Comparison of ENCODE assay signal across 18 mouse cellular contexts in genomic region chr9:21135329-21135890, GRCm38 (mm10). TPM values are rescaled to one million over a fixed set of nuclear protein-coding genes. Genes with fewer than 3 reads are reported as not detected.
DNase-seq lines count a peak whose midpoint lies in the region; ATAC-seq and TF ChIP-seq lines count a peak whose summit lies in the region.
"Had no signal": no experiment of that assay in that cellular context is flagged by ENCODE, and none has a peak within 500 bp of the region (broad histone marks: within the 10 kb centered on the region; RNA-seq: fewer than 3 reads in every experiment).

No protein-coding gene starts in this region.

- no peak overlapping the region for H3K4me3 ChIP-seq in embryonic facial prominence, embryonic 15.5 days (replicated peaks)
- no peak overlapping the region for H3K4me3 ChIP-seq in embryonic facial prominence, embryonic 10.5 days
- H3K4me3 ChIP-seq in layer of hippocampus, adult 2 months: no peak overlapping the region
- H3K4me3 ChIP-seq in myocyte: no peak overlapping the region
- H3K4me3 ChIP-seq: embryonic facial prominence, embryonic 13.5 days; forebrain, embryonic 12.5 days; hindbrain, embryonic 10.5 days; limb, embryonic 10.5 days had no signal

- no peak for TF ChIP-seq CTCF in layer of hippocampus, adult 2 months (conservative IDR thresholded peaks at IDR 0.05)

- peaks cover 2% of the 10 kb centered on the region for H3K4me1 ChIP-seq in embryonic facial prominence, embryonic 15.5 days
- peaks cover 8% of the 10 kb centered on the region for H3K4me1 ChIP-seq in embryonic facial prominence, embryonic 10.5 days

- H3K27me3 ChIP-seq in embryonic facial prominence, embryonic 15.5 days: no peaks in the 10 kb centered on the region
- H3K27me3 ChIP-seq in embryonic facial prominence, embryonic 10.5 days (replicated peaks; ENCODE audit: low read depth, poor library complexity, severe bottlenecking): no peaks in the 10 kb centered on the region
- H3K27me3 ChIP-seq in myocyte (ENCODE audit: control insufficient read depth, insufficient read depth, insufficient read length): no peaks in the 10 kb centered on the region
- H3K27me3 ChIP-seq: embryonic facial prominence, embryonic 13.5 days; forebrain, embryonic 12.5 days had no signal

- WGBS in embryonic facial prominence, embryonic 15.5 days: 76% methylated on average over 4 of the region's 4 CpGs
- WGBS in embryonic facial prominence, embryonic 10.5 days: 79% methylated on average over 4 of the region's 4 CpGs

- DNase-seq in embryonic facial prominence, embryonic 10.5 days (ENCODE audit: low spot score): no peak
- no peak for DNase-seq in layer of hippocampus, adult 2 months (ENCODE audit: low spot score in 2 of 2)
- no peak for DNase-seq in layer of hippocampus, adult 9-10 months (ENCODE audit: low spot score)
- DNase-seq in CD4-positive helper T cell, adult 2 months (ENCODE audit: low read depth, low spot score): peak; percentile 55
- no peak for DNase-seq in urinary bladder, adult 18-20 months (ENCODE audit: low spot score in 2 of 2)
- no peak for DNase-seq in thymus, postnatal 4 days
- DNase-seq: cerebellum, adult 11 months; cerebellum, postnatal 36 days; kidney, postnatal 4 days; thymus, adult 18-20 months had no signal

- no peak for TF ChIP-seq POLR2A in myocyte (IDR thresholded peaks at IDR 0.05; ENCODE audit: insufficient read length, low read depth)

- H3K27ac ChIP-seq in embryonic facial prominence, embryonic 15.5 days (replicated peaks): 0 out of 2 replicates have a peak overlapping the region, but pooled peaks have one; percentile 17
- no peak overlapping the region for H3K27ac ChIP-seq in embryonic facial prominence, embryonic 10.5 days (replicated peaks)
- H3K27ac ChIP-seq in layer of hippocampus, adult 2 months: peak overlapping the region; percentile 61; the same call in 1 of the 2 replicates
- H3K27ac ChIP-seq: embryonic facial prominence, embryonic 13.5 days; forebrain, embryonic 12.5 days; hindbrain, embryonic 10.5 days; limb, embryonic 10.5 days had no signal

- H3K9me3 ChIP-seq in embryonic facial prominence, embryonic 15.5 days (replicated peaks): no peaks in the 10 kb centered on the region
- H3K9me3 ChIP-seq in embryonic facial prominence, embryonic 10.5 days: no peaks in the 10 kb centered on the region
- H3K9me3 ChIP-seq: embryonic facial prominence, embryonic 13.5 days; forebrain, embryonic 12.5 days; G1E; hindbrain, embryonic 10.5 days; limb, embryonic 10.5 days had no signal

- no peak overlapping the region for H3ac ChIP-seq in myocyte (ENCODE audit: control insufficient read depth, insufficient read length)

- H3K36me3 ChIP-seq in embryonic facial prominence, embryonic 15.5 days: peaks cover 30% of the 10 kb centered on the region
- H3K36me3 ChIP-seq in embryonic facial prominence, embryonic 10.5 days (replicated peaks): peaks cover 42% of the 10 kb centered on the region
- peaks cover 4% of the 10 kb centered on the region for H3K36me3 ChIP-seq in myocyte (ENCODE audit: control insufficient read depth, insufficient read depth)

- no peak overlapping the region for H3K9ac ChIP-seq in embryonic facial prominence, embryonic 15.5 days
- H3K9ac ChIP-seq: embryonic facial prominence, embryonic 13.5 days; forebrain, embryonic 12.5 days had no signal

- ATAC-seq in embryonic facial prominence, embryonic 15.5 days (ENCODE audit: insufficient number of reproducible peaks, low FRiP score, low TSS enrichment, low read depth): no peak

- no peak overlapping the region for H3K4me2 ChIP-seq in embryonic facial prominence, embryonic 15.5 days (replicated peaks)
- peak overlapping the region; percentile 71 for H3K4me2 ChIP-seq in myocyte (ENCODE audit: low read depth)
- H3K4me2 ChIP-seq: embryonic facial prominence, embryonic 13.5 days; forebrain, embryonic 12.5 days; midbrain, embryonic 11.5 days had no signal

- H3K79me2 ChIP-seq in myocyte (ENCODE audit: control insufficient read depth, insufficient read depth): no peaks in the 10 kb centered on the region

TF ChIP-seq in myocyte, 11 proteins besides CTCF, POLR2A, EP300 and RAD21:
- TF ChIP-seq TCF12 (IDR thresholded peaks at IDR 0.05; ENCODE audit: insufficient read depth, poor library complexity, severe bottlenecking): no peak
- no peak for TF ChIP-seq SRF (IDR thresholded peaks at IDR 0.05; ENCODE audit: control insufficient read depth, insufficient read length, low read depth)
- TF ChIP-seq TCF3 (IDR thresholded peaks at IDR 0.05; ENCODE audit: insufficient read length, low read depth): no peak
- TF ChIP-seq MYOG (IDR thresholded peaks at IDR 0.05; ENCODE audit: control insufficient read depth in 1 of 3, insufficient read depth in 1 of 3, insufficient read length in 2 of 3, low read depth in 2 of 3): no peak
- TF ChIP-seq MYOD1 (IDR thresholded peaks at IDR 0.05; ENCODE audit: control insufficient read depth in 1 of 3, insufficient read length in 2 of 3, low read depth in 2 of 3): no peak
- no peak for TF ChIP-seq POLR2AphosphoS2 (IDR thresholded peaks at IDR 0.05; ENCODE audit: insufficient read length, low read depth)
- no peak for TF ChIP-seq CEBPB (IDR thresholded peaks at IDR 0.05; ENCODE audit: insufficient read depth, poor library complexity, severe bottlenecking)
- no peak for TF ChIP-seq USF1 (IDR thresholded peaks at IDR 0.05; ENCODE audit: low read depth)
- no peak for TF ChIP-seq E2F4 (IDR thresholded peaks at IDR 0.05; ENCODE audit: insufficient read depth)
- no peak for TF ChIP-seq MAX (IDR thresholded peaks at IDR 0.05; ENCODE audit: low read depth)
- TF ChIP-seq REST (IDR thresholded peaks at IDR 0.05; ENCODE audit: insufficient read depth, insufficient read length): no peak

RNA-seq across cellular contexts. Expression of gene Tyk2, which starts 4.4 kb away (rescaled TPM):
- 13.9 and 16.0 TPM in 2 replicates for polyA plus RNA-seq in embryonic facial prominence, embryonic 15.5 days (2015; fragmentation: Nextera tagmentation; extraction: Ambion mirVana)
- polyA plus RNA-seq in embryonic facial prominence, embryonic 10.5 days (2016; fragmentation: Nextera tagmentation; extraction: Ambion mirVana): 14.8 and 16.1 TPM in 2 replicates
- total RNA-seq in layer of hippocampus, adult 2 months (2021): 10 to 100 TPM; 16.8 to 21.5 TPM
- 11.4 TPM for polyA plus RNA-seq in myocyte (2012; fragmentation: generic; extraction: Trizol)

RNA-seq across cellular contexts. Expression of gene Cdc37, which starts 14.4 kb away (rescaled TPM):
- polyA plus RNA-seq in embryonic facial prominence, embryonic 15.5 days (2015; fragmentation: Nextera tagmentation; extraction: Ambion mirVana): 296 and 300 TPM in 2 replicates
- polyA plus RNA-seq in embryonic facial prominence, embryonic 10.5 days (2016; fragmentation: Nextera tagmentation; extraction: Ambion mirVana): 418 and 430 TPM in 2 replicates
- total RNA-seq in layer of hippocampus, adult 2 months (2021): 100 to 1,000 TPM; 144 to 150 TPM
- polyA plus RNA-seq in myocyte (2012; fragmentation: generic; extraction: Trizol): 288 TPM

RNA-seq across cellular contexts. Expression of gene Pde4a, which starts 30.1 kb away (rescaled TPM):
- 7.5 and 9.4 TPM in 2 replicates for polyA plus RNA-seq in embryonic facial prominence, embryonic 15.5 days (2015; fragmentation: Nextera tagmentation; extraction: Ambion mirVana)
- 4.9 and 5.3 TPM in 2 replicates for polyA plus RNA-seq in embryonic facial prominence, embryonic 10.5 days (2016; fragmentation: Nextera tagmentation; extraction: Ambion mirVana)
- 10 to 100 TPM; 86.6 to 89.3 TPM for total RNA-seq in layer of hippocampus, adult 2 months (2021)
- polyA plus RNA-seq in myocyte (2012; fragmentation: generic; extraction: Trizol): 3.6 TPM

RNA-seq across cellular contexts. Expression of gene Raver1, which starts 43.6 kb away (rescaled TPM):
- polyA plus RNA-seq in embryonic facial prominence, embryonic 15.5 days (2015; fragmentation: Nextera tagmentation; extraction: Ambion mirVana): 55.4 and 65.8 TPM in 2 replicates
- 98.1 and 106 TPM in 2 replicates for polyA plus RNA-seq in embryonic facial prominence, embryonic 10.5 days (2016; fragmentation: Nextera tagmentation; extraction: Ambion mirVana)
- total RNA-seq in layer of hippocampus, adult 2 months (2021): 10 to 100 TPM; 34.5 to 36.5 TPM
- 24.6 TPM for polyA plus RNA-seq in myocyte (2012; fragmentation: generic; extraction: Trizol)

RNA-seq across cellular contexts. Expression of gene Gm38431, which starts 43.6 kb away (rescaled TPM):
- polyA plus RNA-seq in embryonic facial prominence, embryonic 15.5 days (2015; fragmentation: Nextera tagmentation; extraction: Ambion mirVana): 1.6 and 2.9 TPM in 2 replicates
- 3.5 and 4.5 TPM in 2 replicates for polyA plus RNA-seq in embryonic facial prominence, embryonic 10.5 days (2016; fragmentation: Nextera tagmentation; extraction: Ambion mirVana)
- total RNA-seq in layer of hippocampus, adult 2 months (2021): 1 to 10 TPM; 2.9 to 3.8 TPM
- 2.2 TPM for polyA plus RNA-seq in myocyte (2012; fragmentation: generic; extraction: Trizol)
